11 mouse cellular contexts compared by ENCODE assay signal in the genomic region with DNA sequence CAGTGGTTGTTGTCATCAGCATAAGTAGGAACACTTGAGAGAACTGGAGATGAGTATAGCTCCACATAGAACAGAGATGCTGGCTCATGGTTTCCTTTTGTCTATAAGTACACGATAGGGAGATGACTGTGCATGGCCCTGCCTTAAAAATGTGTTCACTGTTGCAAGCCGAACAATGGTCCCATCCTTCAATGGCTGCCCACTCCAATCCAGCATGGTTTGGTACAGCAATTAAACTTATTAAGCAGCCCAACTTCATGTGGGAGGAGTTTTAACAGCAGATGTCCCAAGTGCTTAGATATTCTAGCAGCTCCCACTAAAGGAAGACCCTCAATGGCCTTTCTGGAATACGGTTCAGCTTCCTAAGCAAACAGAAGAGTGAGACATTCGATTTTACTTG.
"Had no signal": no experiment of that assay in that cellular context is flagged by ENCODE, and none has a peak within 500 bp of the region (broad histone marks: within the 10 kb centered on the region; RNA-seq: fewer than 3 reads in every experiment).

No protein-coding gene starts in this region.

- H3K9me3 ChIP-seq: limb, embryonic 12.5 days; neural tube, embryonic 13.5 days; stomach, embryonic 15.5 days had no signal

- H3K4me3 ChIP-seq: layer of hippocampus, adult 2 months; limb, embryonic 12.5 days; neural tube, embryonic 13.5 days; stomach, embryonic 15.5 days had no signal

- H3K36me3 ChIP-seq: limb, embryonic 12.5 days; neural tube, embryonic 13.5 days; stomach, embryonic 15.5 days had no signal

- H3K27me3 ChIP-seq: neural tube, embryonic 13.5 days; stomach, embryonic 15.5 days had no signal

- DNase-seq: kidney, postnatal 10 days; kidney, postnatal 4 days; lung, adult 18-20 months; right cerebral cortex, postnatal 14 days; thymus, adult 2 months; thymus, postnatal 25 days had no signal

- H3K4me2 ChIP-seq: limb, embryonic 12.5 days; neural tube, embryonic 13.5 days; stomach, embryonic 15.5 days had no signal

- H3K27ac ChIP-seq: layer of hippocampus, adult 2 months; limb, embryonic 12.5 days; liver, embryonic 14.5 days; neural tube, embryonic 13.5 days; stomach, embryonic 15.5 days had no signal

- H3K9ac ChIP-seq: limb, embryonic 12.5 days; liver, embryonic 14.5 days; neural tube, embryonic 13.5 days; stomach, embryonic 15.5 days had no signal

- H3K4me1 ChIP-seq: limb, embryonic 12.5 days; neural tube, embryonic 13.5 days; stomach, embryonic 15.5 days had no signal
